Mouse (Mus musculus) layer of hippocampus, adult 9-10 months (tissue): ENCODE results near the gene Eif2s2.
A peak's percentile ranks its signal among the peaks of the same experiment; 100 is the strongest.

ENCODE experiments used
- DNase-seq: peaks from one replicate; pipeline ENCODE4 v3.0.0; 2022; ENCODE audit warnings: low spot score

Gene Eif2s2

GRCm38 (mm10) chr2:154893045-154893385 lies 280 bp upstream of the Eif2s2 start:
- no peak for DNase-seq

GRCm38 (mm10) chr2:154891585-154891984 lies 1.1 kb downstream of the Eif2s2 start:
- no peak for DNase-seq

- DNase-seq: no peak
Measured at GRCm38 (mm10) chr2:154876621-154877020, 16.1 kb downstream of the Eif2s2 start.

- no peak for DNase-seq
Measured at GRCm38 (mm10) chr2:154869954-154870641, 22.6 kb downstream of the Eif2s2 start.

- no peak for DNase-seq
Measured at GRCm38 (mm10) chr2:154868106-154868505, 24.6 kb downstream of the Eif2s2 start.

GRCm38 (mm10) chr2:154865696-154866095 lies 27.0 kb downstream of the Eif2s2 start:
- DNase-seq: no peak

- DNase-seq: no peak
Measured at GRCm38 (mm10) chr2:154863672-154864071, 29.1 kb downstream of the Eif2s2 start.

- peak; percentile 84 for DNase-seq
Measured at GRCm38 (mm10) chr2:154855383-154855782, 37.4 kb downstream of the Eif2s2 start.

GRCm38 (mm10) chr2:154848086-154848485 lies 44.6 kb downstream of the Eif2s2 start:
- no peak for DNase-seq

GRCm38 (mm10) chr2:154836537-154836936 lies 56.2 kb downstream of the Eif2s2 start:
- DNase-seq: no peak

GRCm38 (mm10) chr2:154834149-154834865 lies 58.4 kb downstream of the Eif2s2 start:
- DNase-seq: no peak

GRCm38 (mm10) chr2:154832471-154832870 lies 60.3 kb downstream of the Eif2s2 start:
- DNase-seq: no peak

GRCm38 (mm10) chr2:154827521-154827920 lies 65.2 kb downstream of the Eif2s2 start:
- no peak for DNase-seq

- DNase-seq: no peak
Measured at GRCm38 (mm10) chr2:154826054-154826538, 66.6 kb downstream of the Eif2s2 start.
